Mouse (Mus musculus) small intestine, adult 2 months (tissue): ENCODE results near the gene Pzp.

Experiments
- CTCF ChIP-seq: fragments of 200-500 bp; IDR thresholded peaks from 2 replicates; pipeline ENCODE4 v1.5.1; 2012; ENCODE audit warnings: low read depth, mild to moderate bottlenecking, control low read depth, inconsistent platforms, low read length, moderate library complexity, mixed read lengths; ENCODE audit not compliant: insufficient replicate concordance, insufficient read length; ENCODE audit errors: extremely low read depth
- POLR2A ChIP-seq: fragments of 200-500 bp; IDR thresholded peaks from 2 replicates; pipeline ENCODE4 v1.6.1; 2012; ENCODE audit warnings: low read depth, mild to moderate bottlenecking, control low read depth, inconsistent platforms, low read length, moderate library complexity

- TF ChIP-seq CTCF (no peak), POLR2A (no peak)
Observed at GRCm38 (mm10) chr6:128436356-128437005, 90.0 kb downstream of the Pzp start.
